Mouse (Mus musculus) forebrain, embryonic 13.5 days (tissue): ENCODE results near the gene Polr2j. TPM values are rescaled to one million over a fixed set of nuclear protein-coding genes. Genes with fewer than 3 reads are reported as not detected.
A peak's percentile ranks its signal among the peaks of the same experiment; 100 is the strongest.

Source experiments
- ATAC-seq: fragments of 200-750 bp; cut with Nextera tagmentation; 2 replicates; pipeline ENCODE4 v1.8.0; 2017
- H3K27ac ChIP-seq: fragments of 300-500 bp; sonication (generic); 2 replicates; pipeline ENCODE4 v1.5.1; 2015; ENCODE audit warnings: inconsistent platforms, mild to moderate bottlenecking, moderate library complexity
- H3K27me3 ChIP-seq: fragments of 300-500 bp; sonication (generic); 2 replicates; pipeline ENCODE4 v1.6.1; 2015; ENCODE audit warnings: mild to moderate bottlenecking, inconsistent platforms
- H3K36me3 ChIP-seq: fragments of 300-500 bp; sonication (generic); 2 replicates; pipeline ENCODE4 v1.6.1; 2015; ENCODE audit warnings: mild to moderate bottlenecking, inconsistent platforms; ENCODE audit not compliant: poor library complexity, severe bottlenecking
- H3K4me1 ChIP-seq: fragments of 300-500 bp; sonication (generic); 2 replicates; pipeline ENCODE4 v1.6.1; 2015; ENCODE audit warnings: inconsistent platforms
- H3K4me2 ChIP-seq: fragments of 300-500 bp; sonication (generic); 2 replicates; pipeline ENCODE4 v1.6.1; 2015; ENCODE audit warnings: inconsistent platforms, mild to moderate bottlenecking, moderate library complexity
- H3K4me3 ChIP-seq: fragments of 300-500 bp; sonication (generic); 2 replicates; pipeline ENCODE4 v1.5.1; 2015; ENCODE audit warnings: mild to moderate bottlenecking, inconsistent platforms
- H3K9ac ChIP-seq: fragments of 300-500 bp; sonication (generic); 2 replicates; pipeline ENCODE4 v1.6.1; 2015; ENCODE audit warnings: mild to moderate bottlenecking, inconsistent platforms
- H3K9me3 ChIP-seq: fragments of 300-500 bp; sonication (generic); replicated peaks from 2 replicates; pipeline ENCODE4 v1.6.1; 2016; ENCODE audit warnings: inconsistent platforms
- WGBS: fragments of 180-500 bp; shearing (Covaris S2); methylation state at CpG from one replicate; pipeline ENCODE4 v1.1.7; 2015; 5-methylcytosine and 5-hydroxymethylcytosine counted together
- polyA plus RNA-seq: library from polyadenylated mRNA; unstranded; fragments of >200 nt; fragmentation: Nextera tagmentation; extraction: Ambion mirVana; gene quantifications from 2 replicates; pipeline ENCODE4 v1.2.1, GENCODE M21; 2015

The Polr2j gene
- polyA plus RNA-seq, 1 experiment from 2014 or later = 287 TPM

- Histone ChIP-seq H3K4me1 (peaks cover 17% of the 10 kb centered on the region), H3K9ac (peak overlapping the region; percentile 26; the same call in 1 of the 2 replicates), H3K4me2 (peak overlapping the region; percentile 88), H3K4me3 (peak overlapping the region; percentile 55), H3K27me3 (peaks cover 21% of the 10 kb centered on the region), H3K9me3 (no peaks in the 10 kb centered on the region), H3K36me3 (no peaks in the 10 kb centered on the region), H3K27ac (no peak overlapping the region)
- WGBS = 8% methylated on average over 17 of the region's 21 CpGs
- no peak for ATAC-seq
Observed at GRCm38 (mm10) chr5:136084891-136085651, 31.4 kb upstream of the Polr2j start.

- Histone ChIP-seq H3K27ac (no peak overlapping the region), H3K36me3 (no peaks in the 10 kb centered on the region), H3K27me3 (peaks cover 21% of the 10 kb centered on the region), H3K4me2 (no peak overlapping the region), H3K4me3 (no peak overlapping the region), H3K9me3 (no peaks in the 10 kb centered on the region), H3K9ac (no peak overlapping the region), H3K4me1 (peaks cover 17% of the 10 kb centered on the region)
- WGBS = 92% methylated on average over 8 of the region's 8 CpGs
- no peak for ATAC-seq
Observed at GRCm38 (mm10) chr5:136086290-136086689, 30.1 kb upstream of the Polr2j start.

GRCm38 (mm10) chr5:136088821-136089575, 27.4 kb upstream of the Polr2j start:
- Histone ChIP-seq H3K27me3 (peaks cover 21% of the 10 kb centered on the region), H3K27ac (no peak overlapping the region), H3K4me3 (no peak overlapping the region), H3K4me1 (peaks cover 16% of the 10 kb centered on the region), H3K9ac (no peak overlapping the region), H3K36me3 (no peaks in the 10 kb centered on the region), H3K9me3 (no peaks in the 10 kb centered on the region), H3K4me2 (no peak overlapping the region)
- 13% methylated on average over 14 of the region's 14 CpGs for WGBS
- ATAC-seq = no peak

- no peaks in the 10 kb centered on the region for H3K36me3 ChIP-seq
- H3K27ac ChIP-seq = no peak overlapping the region
- WGBS = 61% methylated on average over 5 of the region's 5 CpGs
- H3K4me1 ChIP-seq = no peaks in the 10 kb centered on the region
- no peak overlapping the region for H3K4me3 ChIP-seq
- peaks cover 4% of the 10 kb centered on the region; the same call in 1 of the 2 replicates for H3K27me3 ChIP-seq
- no peaks in the 10 kb centered on the region for H3K9me3 ChIP-seq
- no peak overlapping the region for H3K9ac ChIP-seq
- no peak for ATAC-seq
- H3K4me2 ChIP-seq = no peak overlapping the region
Observed at GRCm38 (mm10) chr5:136091927-136092326, 24.5 kb upstream of the Polr2j start.

- no peaks in the 10 kb centered on the region for H3K27me3 ChIP-seq
- no peak overlapping the region for H3K27ac ChIP-seq
- no peaks in the 10 kb centered on the region for H3K9me3 ChIP-seq
- WGBS = 49% methylated on average over 8 of the region's 8 CpGs
- H3K36me3 ChIP-seq = no peaks in the 10 kb centered on the region
- H3K4me2 ChIP-seq = no peak overlapping the region
- no peak overlapping the region for H3K4me3 ChIP-seq
- no peak overlapping the region for H3K9ac ChIP-seq
- ATAC-seq = no peak
- H3K4me1 ChIP-seq = no peaks in the 10 kb centered on the region
Observed at GRCm38 (mm10) chr5:136094249-136095010, 22.0 kb upstream of the Polr2j start.

GRCm38 (mm10) chr5:136095089-136095488, 21.3 kb upstream of the Polr2j start:
- no peaks in the 10 kb centered on the region for H3K9me3 ChIP-seq
- H3K9ac ChIP-seq = no peak overlapping the region
- H3K4me3 ChIP-seq = no peak overlapping the region
- no peak for ATAC-seq
- H3K4me2 ChIP-seq = no peak overlapping the region
- no peaks in the 10 kb centered on the region for H3K27me3 ChIP-seq
- no peaks in the 10 kb centered on the region for H3K4me1 ChIP-seq
- H3K36me3 ChIP-seq = no peaks in the 10 kb centered on the region
- WGBS = 72% methylated on average over 7 of the region's 7 CpGs
- H3K27ac ChIP-seq = no peak overlapping the region

GRCm38 (mm10) chr5:136098536-136098935, 17.9 kb upstream of the Polr2j start:
- Histone ChIP-seq H3K27ac (no peak overlapping the region), H3K36me3 (no peaks in the 10 kb centered on the region), H3K27me3 (peaks cover 20% of the 10 kb centered on the region), H3K4me2 (no peak overlapping the region), H3K4me1 (peaks cover 10% of the 10 kb centered on the region), H3K9me3 (no peaks in the 10 kb centered on the region), H3K9ac (no peak overlapping the region), H3K4me3 (no peak overlapping the region)
- WGBS = 91% methylated on average over 10 of the region's 10 CpGs
- ATAC-seq = no peak

GRCm38 (mm10) chr5:136102099-136102820, 14.2 kb upstream of the Polr2j start:
- H3K9me3 ChIP-seq = 0 out of 2 replicates have a peak, but pooled peaks cover 3% of the 10 kb centered on the region
- H3K9ac ChIP-seq = peak overlapping the region; percentile 68
- H3K4me2 ChIP-seq = peak overlapping the region; percentile 67
- peak; percentile 88 for ATAC-seq
- H3K4me3 ChIP-seq = peak overlapping the region; percentile 35
- no peak overlapping the region for H3K27ac ChIP-seq
- WGBS = 6% methylated on average over 41 of the region's 41 CpGs
- peaks cover 23% of the 10 kb centered on the region for H3K27me3 ChIP-seq
- peaks cover 10% of the 10 kb centered on the region for H3K4me1 ChIP-seq
- H3K36me3 ChIP-seq = no peaks in the 10 kb centered on the region

- ATAC-seq = no peak
- Histone ChIP-seq H3K27me3 (peaks cover 23% of the 10 kb centered on the region), H3K9me3 (0 out of 2 replicates have a peak, but pooled peaks cover 3% of the 10 kb centered on the region), H3K4me2 (no peak overlapping the region), H3K9ac (no peak overlapping the region), H3K27ac (no peak overlapping the region), H3K4me1 (peaks cover 10% of the 10 kb centered on the region), H3K36me3 (no peaks in the 10 kb centered on the region), H3K4me3 (no peak overlapping the region)
- WGBS = 88% methylated on average over 5 of the region's 5 CpGs
Observed at GRCm38 (mm10) chr5:136104511-136104910, 11.9 kb upstream of the Polr2j start.

- Histone ChIP-seq H3K4me1 (no peaks in the 10 kb centered on the region), H3K4me2 (no peak overlapping the region), H3K9ac (no peak overlapping the region), H3K27me3 (0 out of 2 replicates have a peak, but pooled peaks cover 3% of the 10 kb centered on the region), H3K9me3 (0 out of 2 replicates have a peak, but pooled peaks cover 3% of the 10 kb centered on the region), H3K27ac (no peak overlapping the region), H3K36me3 (no peaks in the 10 kb centered on the region), H3K4me3 (no peak overlapping the region)
- no peak for ATAC-seq
- 63% methylated on average over 2 of the region's 2 CpGs for WGBS
Observed at GRCm38 (mm10) chr5:136108486-136108885, 7.9 kb upstream of the Polr2j start.

GRCm38 (mm10) chr5:136109042-136109441, 7.4 kb upstream of the Polr2j start:
- H3K36me3 ChIP-seq = no peaks in the 10 kb centered on the region
- WGBS = 90% methylated on average over 3 of the region's 3 CpGs
- H3K4me2 ChIP-seq = no peak overlapping the region
- no peak overlapping the region for H3K9ac ChIP-seq
- no peak for ATAC-seq
- no peak overlapping the region for H3K27ac ChIP-seq
- 0 out of 2 replicates have a peak, but pooled peaks cover 3% of the 10 kb centered on the region for H3K9me3 ChIP-seq
- H3K27me3 ChIP-seq = no peaks in the 10 kb centered on the region
- no peak overlapping the region for H3K4me3 ChIP-seq
- no peaks in the 10 kb centered on the region for H3K4me1 ChIP-seq
